Mouse (Mus musculus): Measurements from ENCODE around the gene Lrrc74a. TPM values are rescaled to one million over a fixed set of nuclear protein-coding genes. Genes with fewer than 3 reads are reported as not detected.

Lrrc74a gene
- total RNA-seq, 2 experiments from 2014 or later: not detected

DNA sequence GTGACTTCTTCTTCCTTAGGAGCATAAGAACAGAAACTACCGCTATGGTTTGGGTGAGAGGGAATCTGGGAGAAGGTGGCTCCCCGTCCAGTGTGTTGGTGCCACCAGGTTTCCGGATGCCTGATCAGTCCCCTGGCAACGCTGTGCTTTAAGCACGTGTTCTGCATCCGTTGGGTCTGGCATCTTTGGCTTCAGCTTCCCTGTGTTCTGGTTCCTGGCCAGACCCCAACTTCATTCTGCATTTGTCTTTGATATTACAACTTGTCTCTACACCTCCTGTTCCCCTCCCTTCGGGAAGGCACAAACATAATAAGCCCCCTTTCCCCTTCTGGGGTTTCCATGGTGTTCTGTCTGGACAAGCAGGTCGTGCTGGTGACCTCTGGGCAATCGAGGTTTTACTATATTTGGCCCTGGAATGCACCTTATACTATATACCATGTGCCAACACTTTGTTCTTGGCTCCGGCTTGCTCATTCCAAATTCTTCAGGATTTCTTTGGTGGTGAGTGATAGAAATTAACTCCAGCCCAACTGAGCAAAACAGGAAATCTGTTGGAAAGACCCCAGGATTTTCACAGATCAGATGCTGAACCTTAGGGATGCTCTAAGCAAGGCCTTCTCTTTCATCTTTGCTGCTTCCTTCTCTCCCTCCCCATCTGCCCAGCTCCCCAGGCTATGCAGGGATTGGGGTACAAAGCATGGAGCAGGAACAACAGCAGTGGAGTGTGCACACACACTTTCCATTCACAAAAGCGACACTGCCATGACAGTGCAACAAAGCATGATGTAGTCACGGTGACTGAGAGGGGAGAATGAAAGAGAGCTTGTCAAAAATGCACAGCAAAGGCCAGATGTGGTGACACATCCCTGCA, 52.2 kb downstream of the Lrrc74a start:
- DNase-seq (ENCODE audit: low spot score): no peak

DNA sequence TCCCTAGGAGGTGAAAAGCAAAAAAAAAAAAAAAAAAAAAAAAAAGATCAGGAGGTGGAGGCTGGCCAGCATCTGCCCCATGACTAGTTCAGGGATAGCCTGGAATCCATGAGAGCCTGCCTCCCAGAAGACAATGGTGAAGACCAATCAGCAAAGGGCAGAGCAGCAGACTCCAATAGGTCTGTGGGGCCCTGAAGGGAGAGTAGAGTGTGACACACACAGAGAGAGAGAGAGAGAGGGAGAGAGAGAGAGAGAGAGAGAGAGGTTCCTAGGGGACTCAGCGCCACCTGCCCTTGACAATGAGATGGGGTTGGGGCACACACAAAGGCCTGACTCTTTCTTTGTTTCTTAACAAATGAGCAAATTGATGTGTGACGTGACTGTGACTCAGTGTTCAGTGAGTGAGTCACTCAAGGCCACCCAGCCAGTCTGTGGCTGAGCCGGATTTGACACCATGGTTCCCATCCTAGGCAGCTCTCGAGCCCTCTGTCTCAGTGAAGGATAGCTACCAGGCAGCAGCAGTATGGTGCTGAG, 52.9 kb downstream of the Lrrc74a start:
- DNase-seq (ENCODE audit: low spot score): no peak

DNA sequence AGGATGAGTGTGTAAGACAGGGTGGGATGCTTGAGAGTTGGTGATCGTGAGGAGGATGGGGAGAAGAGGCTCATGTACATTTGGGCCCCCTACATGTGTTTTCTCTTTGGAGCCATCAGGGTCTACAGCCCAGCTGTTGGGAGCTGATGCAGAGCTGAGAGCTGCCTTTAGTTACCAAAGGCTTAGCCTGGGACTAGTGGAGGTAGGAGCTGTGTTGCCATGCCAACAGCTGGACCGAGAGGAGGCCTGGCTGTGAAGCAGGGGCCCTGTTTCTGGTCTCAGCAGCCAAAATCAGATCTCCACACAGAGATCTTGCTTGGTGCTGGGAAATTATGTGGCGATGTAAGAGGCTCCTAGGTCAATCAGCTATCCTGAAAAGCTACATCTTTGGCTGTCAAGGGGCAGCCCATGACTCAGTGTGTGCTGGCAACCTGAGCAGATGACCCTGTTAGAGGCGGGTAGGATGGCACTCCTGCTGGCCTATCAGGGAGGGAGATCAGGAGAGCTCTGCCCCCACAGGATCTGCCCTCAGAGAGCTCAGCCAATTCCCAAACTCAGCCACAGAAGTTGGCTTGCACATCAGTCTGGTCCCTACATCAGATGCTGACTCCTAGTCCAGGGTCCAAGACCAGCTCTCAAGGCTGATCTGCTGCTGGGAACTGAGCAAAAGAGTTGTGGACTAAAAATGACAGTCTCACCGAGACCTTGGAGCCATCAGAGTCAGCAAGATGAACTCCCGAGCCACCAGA, 56.1 kb downstream of the Lrrc74a start:
- DNase-seq (ENCODE audit: low spot score): no peak

DNA sequence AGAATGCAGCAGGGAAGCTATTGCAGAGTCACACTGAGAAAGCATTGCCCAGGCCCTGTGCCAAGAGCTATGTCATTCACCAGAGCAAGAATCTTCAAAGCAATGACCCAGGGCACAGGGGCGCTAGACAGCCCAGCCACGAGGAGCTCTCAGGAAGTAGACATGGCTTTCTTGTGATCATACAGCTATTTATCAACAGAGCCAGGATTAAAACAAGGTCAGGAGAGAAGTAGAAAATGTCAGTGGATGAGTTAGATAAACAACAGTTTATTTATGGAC, 56.6 kb downstream of the Lrrc74a start:
- peak; percentile 81 for DNase-seq (ENCODE audit: low spot score)

DNA sequence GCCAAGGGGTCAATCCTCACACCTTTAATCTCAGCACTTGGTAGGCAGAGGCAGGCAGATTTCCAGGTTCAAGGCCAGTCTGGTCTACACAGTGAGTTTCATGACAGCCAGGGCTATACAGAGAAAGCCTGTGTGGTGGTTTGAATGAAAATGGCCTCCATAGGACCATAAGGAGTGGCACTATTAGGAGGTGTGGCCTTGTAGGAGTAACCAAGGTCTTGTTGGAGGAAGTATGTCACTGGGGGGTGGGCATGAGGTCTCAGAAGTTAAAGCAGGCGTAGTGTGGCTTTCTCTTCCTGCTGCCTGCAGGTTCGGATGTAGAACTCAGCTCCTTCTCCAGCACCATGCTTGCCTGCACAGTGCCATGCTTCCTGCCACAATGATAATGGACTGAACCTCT, 57.8 kb downstream of the Lrrc74a start:
- no peak for DNase-seq (ENCODE audit: low spot score)

DNA sequence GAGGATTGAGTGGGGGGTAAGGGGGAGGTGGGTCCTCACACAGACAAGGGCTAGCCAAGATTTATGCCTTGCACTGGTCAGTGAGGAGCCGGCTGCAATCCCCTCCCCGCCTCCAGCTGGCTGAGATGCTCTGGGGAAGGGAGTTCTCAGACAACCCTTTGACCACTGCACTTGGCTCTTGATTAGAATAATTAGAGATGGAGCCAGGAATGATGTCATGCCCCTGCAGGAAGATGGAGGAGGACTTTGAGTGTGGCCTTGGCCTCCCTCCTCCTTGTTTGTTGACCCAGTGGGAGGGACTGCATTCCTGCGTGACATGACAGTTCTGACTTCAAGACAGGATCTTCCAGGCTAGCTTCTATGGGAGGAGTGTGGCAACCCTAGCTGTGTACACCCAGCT, 59.7 kb downstream of the Lrrc74a start:
- peak; percentile 85 for DNase-seq (ENCODE audit: low spot score)

DNA sequence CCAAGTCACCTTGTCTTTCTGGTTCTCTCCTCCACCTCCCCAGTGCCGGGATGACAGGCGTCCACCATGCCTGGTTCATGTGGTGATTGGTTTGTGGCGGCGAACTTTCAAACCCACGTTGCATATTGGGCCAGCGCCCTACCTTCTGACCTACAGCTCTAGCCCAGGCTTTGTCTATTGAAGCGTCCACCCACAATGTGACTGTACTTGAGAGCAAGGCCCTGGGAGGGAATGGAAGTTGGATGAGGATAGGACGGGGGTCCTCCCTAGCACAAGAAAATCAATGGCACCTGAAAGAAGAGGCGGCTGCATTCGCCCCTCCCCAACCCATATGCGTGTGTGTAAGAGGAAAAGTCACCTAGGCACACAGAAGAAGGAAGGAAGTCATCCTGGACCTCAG, 60.2 kb downstream of the Lrrc74a start:
- DNase-seq (ENCODE audit: low spot score): no peak

DNA sequence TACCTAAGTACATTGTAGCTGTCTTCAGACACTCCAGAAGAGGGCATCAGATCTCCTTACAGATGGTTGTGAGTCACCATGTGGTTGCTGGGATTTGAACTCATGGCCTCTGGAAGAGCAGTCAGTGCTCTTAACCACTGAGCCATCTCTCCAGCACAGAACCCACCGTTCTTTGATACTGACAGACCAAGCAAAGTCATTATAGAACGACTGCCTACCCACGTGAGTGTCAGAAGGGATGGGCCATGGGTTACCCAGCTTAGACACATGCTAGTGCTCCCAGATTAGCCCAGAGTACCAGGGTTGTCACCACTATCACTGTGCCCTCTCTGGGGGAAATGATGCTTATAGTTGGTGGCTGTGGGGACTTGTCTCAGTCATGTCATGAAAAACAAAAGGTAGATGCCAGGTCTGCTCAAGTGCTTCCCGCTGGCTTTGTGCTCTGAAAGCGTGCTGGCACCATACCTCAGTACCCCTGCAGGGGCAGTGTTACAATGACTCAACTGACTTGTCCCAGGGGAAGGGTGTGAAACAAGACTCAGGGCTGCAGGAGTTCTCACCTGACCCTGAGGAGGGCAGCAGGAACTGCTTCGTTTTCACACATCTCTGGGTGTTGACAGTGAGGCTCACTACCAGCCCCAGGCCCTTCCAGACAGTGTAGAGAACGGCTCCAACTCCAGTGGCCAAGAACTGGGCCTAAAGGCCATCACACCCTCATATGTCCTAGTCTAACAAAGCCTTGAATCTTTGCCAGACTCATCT, 61.1 kb downstream of the Lrrc74a start:
- DNase-seq (ENCODE audit: low spot score): no peak

DNA sequence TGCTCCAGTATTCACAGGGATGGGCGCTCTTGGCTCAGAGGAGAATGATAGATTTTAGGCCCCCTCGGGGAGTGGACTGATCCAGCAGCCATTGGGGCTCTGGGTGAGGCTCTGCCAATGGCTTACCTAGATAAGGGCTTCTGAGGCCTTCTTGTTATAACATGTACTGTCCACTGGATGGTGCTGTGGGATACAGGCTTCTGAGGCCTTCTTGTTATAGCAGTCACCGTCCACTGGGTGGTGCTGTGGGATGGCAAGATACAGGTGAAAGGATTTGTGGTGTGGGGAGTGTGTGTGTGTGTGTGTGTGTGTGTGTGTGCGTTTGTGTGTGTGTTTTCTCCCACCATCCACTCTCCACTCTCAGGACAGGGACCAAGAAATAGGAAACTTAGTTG, 61.7 kb downstream of the Lrrc74a start:
- peak; percentile 88 for DNase-seq (ENCODE audit: low spot score)

DNA sequence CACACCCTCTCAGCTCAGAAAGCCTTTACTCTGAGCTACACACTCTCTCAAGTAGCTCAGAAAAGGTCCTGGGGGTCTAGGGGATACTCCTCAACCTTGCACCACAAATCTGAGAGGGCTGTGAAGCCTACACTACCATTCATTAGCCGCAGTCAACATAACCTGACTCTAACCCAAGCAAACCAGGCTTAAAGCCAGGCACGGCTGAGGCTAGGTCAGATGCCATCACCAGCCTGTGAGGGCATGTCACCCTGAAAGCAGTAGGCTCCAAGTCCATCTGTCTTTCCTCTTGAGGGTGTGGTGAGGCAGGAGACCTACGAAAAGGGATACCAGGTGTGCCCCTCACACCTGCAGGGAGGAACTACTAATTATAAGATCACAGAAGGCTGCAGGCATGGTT, 62.2 kb downstream of the Lrrc74a start:
- no peak for DNase-seq (ENCODE audit: low spot score)

DNA sequence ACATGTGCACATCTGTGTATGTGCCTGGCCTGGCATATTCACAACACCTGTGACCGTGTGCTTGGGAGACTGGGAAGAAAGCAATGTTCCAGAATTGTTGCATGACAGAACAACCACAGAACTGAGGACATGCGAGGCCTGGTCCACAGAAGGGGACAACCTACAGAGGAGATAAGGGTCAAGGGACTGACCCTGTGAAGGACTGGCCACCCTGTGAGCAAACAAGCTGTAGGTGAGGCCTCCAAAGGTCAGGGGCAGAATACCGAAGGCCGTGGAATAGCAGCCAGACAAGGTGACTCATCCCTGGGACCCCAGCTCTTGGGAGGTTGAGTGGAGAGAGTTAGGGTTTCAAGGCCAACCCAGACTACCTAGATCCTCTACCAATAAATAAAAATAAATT, 63.6 kb downstream of the Lrrc74a start:
- no peak for DNase-seq (ENCODE audit: low spot score)

DNA sequence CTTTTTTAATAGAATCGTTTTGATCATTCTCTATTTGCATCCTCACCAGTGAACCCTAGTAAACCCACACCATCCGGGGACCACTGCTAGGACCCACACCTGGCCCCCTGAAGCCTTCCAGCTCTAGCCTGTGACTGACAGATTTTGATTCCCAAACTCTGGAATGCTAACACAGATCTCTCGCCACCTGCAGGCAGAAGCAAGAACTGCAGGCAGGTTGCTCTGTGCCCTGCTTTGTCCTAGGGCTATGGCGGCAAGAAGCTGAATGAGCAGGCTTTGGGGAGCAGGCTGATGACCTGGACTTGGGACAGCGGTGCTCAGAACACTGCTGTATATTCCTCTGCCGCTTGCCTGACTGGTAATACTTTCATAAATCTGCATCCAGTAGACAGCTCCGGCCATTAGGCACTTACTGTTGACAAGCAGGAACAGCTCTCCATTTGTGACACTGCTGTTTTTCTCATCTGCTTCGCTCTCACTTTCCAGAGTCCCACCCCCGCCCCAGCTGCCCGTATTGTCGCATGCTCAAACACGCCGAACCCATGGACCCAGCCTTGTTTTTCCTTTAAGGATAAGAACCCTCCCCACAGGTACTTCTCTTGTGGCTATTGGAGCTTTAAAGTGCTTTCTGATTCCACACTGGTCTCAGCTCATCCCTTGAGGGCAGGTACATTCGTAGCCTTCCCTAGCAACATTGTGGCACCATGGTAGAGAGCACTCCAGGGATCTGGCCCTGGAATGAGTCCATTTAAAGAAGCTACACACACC, 64.8 kb downstream of the Lrrc74a start:
- peak; percentile 90 for DNase-seq (ENCODE audit: low spot score)

DNA sequence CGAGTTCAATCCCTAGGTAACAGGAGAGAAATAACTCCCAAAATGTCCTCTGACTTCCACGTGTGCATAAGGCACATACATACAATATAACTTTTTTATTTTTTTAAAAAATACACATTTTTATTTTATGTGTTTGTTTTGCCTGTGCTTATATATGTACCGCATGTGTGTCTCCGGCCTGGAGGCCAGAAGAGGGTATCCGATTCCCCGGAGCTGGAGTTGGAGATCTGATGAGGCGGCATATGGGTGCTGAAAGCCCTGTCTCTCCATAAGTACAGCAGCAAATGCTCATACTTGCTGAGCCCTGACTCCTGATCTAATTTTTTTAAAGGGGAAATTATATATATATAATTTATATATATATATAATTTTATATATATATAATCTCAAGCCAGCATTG, 65.6 kb downstream of the Lrrc74a start:
- DNase-seq (ENCODE audit: low spot score): no peak

DNA sequence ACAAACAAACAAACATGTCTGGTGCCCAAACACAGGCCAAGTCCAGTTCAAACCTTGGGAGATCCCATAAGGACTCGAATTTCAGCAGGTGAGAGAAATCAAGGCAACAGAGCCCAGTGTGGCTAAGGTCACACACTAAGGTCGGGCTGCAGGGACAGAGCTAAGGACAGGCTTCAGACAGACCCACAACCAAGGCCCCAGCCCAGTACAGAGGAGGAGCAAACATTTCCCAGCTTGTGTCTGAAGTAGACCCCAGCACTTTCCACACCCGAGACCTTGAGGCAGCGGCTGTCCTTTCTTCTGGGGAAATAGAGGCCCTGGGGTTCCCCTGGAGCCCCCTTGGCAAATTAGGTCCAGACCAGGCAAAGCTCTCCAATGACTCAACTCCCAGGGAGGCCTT, 66.2 kb downstream of the Lrrc74a start:
- DNase-seq (ENCODE audit: low spot score): no peak

DNA sequence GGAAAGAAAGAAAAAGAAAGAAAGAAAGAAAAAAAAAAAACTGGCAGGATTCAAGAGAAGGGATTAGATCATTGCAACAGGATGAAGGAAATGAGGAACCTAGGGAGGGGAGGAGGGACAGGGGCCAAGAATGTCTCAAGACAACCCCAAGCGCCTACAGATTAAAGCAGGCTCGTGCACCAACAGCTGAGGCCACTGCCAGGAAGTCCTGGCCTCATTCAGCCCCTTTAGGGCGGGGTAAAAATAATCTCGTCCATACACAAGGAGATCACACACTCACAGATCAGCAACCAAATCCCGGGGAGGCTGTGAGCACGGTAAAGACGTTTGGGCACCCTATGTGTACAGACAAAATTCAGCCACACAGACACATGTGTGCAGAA, 66.6 kb downstream of the Lrrc74a start:
- peak; percentile 86 for DNase-seq (ENCODE audit: low spot score)

DNA sequence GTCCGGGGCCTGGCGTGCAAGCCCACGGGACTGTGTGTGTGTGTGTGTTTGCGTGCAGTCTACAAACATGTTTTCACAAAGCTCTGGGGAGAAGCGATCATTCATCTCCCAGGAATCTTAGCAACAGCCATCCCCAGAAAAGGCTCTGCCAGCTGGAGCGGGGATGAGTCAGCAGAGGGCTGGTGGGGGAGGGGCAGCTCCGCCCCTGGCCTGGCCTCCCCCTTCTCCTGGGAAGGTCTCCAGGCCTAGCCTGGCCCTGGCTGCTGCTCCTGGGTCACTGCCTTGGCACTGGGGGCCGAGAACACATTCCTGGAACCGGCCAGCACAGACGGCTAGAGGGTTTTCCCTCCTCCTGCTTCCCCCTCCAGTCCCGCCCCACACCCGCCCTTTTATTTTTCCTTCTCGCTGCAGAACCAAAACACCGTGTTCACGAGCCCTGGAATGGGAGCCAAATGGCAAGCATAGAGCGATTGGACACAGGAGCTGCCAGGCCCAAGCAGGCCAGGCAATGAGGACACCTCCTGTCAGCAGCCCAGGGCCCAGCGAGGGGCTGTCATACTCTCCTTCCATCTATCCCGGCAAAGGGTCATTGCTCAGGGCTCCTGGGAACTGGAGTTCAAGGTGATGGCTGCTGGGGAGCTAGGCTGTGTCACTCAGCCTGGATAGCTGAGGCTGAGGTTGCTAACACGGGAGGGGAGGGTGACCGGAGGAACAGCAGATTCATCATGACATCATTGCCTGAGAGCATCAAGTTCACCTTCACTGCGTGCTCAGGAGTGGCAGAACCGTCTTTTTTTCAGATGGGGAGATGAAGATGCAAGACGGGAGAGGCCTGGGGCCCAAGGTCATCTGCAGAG, 67.2 kb downstream of the Lrrc74a start:
- DNase-seq (ENCODE audit: low spot score): peak; percentile 99

DNA sequence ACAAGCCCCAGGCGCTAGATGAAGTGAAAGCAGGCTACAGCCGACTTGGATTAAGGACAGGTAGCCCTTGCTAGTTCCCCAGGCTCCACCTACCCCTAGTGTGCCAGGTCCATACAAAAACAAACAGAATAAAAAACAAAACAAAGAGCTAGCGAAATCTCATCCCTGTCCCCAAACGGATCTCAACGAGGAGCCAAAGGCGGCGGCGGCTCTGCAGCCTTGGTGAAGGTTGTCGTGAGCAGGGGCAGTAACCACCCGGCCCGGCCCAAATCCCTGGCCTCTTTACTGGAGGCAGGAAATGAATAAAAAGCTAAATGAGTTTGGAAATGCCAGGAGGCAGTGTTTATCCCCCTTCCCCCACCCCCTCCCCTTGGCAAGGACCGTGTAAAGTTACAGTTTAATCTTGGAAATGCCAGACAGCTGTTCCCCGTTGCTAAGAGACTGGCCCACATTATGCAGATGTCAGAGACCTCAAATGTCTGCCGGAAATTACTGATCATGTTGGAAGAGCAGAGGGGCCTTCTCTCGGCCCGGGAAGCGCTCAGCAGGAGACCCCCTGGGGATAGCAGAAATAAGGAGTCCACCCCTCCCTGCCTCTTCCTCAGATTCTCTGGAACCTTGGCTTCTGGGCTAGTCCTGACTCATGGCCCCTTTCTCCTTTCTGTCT, 68.0 kb downstream of the Lrrc74a start:
- DNase-seq (ENCODE audit: low spot score): peak; percentile 65

DNA sequence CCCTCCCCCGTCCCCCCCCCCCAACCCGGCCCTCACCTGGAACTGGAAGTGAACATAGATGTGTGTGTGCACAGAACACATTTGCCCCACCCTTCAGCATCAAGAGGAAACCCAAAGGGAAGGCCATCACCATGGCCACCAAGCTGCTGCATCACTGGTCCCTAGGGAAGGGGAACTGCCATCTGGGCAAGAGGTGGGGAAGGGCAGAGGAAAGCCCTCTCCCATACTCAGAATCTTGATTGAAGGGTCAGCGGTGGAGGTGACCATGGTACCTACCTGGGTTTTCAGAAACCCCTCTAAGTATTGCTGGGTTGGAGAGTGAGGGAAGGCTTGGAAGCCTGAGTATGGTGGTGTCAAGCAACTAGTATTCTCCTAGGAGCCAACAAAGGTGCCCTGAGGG, 68.7 kb downstream of the Lrrc74a start:
- no peak for DNase-seq (ENCODE audit: low spot score)

DNA sequence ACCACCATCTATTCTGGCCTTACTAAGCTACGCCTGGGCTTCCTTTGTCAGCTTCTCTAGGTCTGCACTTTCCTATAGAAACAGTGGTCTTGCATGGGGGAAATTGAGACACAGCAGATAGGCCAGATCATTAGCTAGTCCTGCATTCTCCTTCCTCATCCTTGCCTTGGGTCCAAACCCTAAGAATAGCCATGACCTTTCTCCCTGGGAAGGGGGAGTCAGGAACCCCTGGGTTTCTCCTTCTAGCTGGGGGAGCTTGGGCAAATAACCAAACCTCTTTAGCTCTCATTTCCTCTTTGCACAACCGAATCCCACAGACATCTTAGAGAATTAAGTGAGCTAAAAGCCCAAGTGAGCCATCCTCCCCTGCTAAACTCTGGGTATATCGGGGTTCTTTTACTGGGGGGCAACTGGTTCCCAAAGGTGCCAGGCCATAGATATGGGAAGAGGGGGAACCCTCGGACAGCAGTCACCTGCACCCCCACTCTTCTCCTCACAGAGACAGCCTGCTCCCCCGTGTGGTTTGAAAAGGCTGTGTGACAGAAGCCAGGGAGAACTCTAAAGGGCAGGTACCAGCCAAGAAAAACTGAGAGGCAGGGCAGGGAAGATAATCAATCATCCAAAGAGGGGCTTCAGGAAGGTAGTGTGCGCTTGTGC, 69.6 kb downstream of the Lrrc74a start:
- DNase-seq (ENCODE audit: low spot score): no peak

Measured in gastrocnemius, adult 18-20 months (tissue).